Mouse (Mus musculus) heart, postnatal 0 days (tissue): ENCODE measurements at regions not wholly inside any gene's neighbourhood (a gene's known extent, or its start where the extent isn't known, plus 50 kb on each side); places are given as distances from the start of the nearest gene placed in this dataset.

Experiments
- CTCF ChIP-seq: IDR thresholded peaks from 2 replicates; pipeline ENCODE4 v1.5.1; 2016; ENCODE audit warnings: antibody characterized with exemption, control low read depth, low read depth
- EP300 ChIP-seq: IDR thresholded peaks from 2 replicates; pipeline ENCODE4 v1.6.1; 2016; ENCODE audit warnings: antibody characterized with exemption, low read depth

- no peak for TF ChIP-seq EP300
- no peak for TF ChIP-seq CTCF
Observed at GRCm38 (mm10) chr6:55610395-55610794, 70.7 kb downstream of the Neurod6 start.
